8 mouse cellular contexts compared by ENCODE assay signal in genomic region chr16:18396201-18396600, GRCm38 (mm10). TPM values are rescaled to one million over a fixed set of nuclear protein-coding genes. Genes with fewer than 3 reads are reported as not detected.
DNase-seq lines count a peak whose midpoint lies in the region; ATAC-seq and TF ChIP-seq lines count a peak whose summit lies in the region.

No protein-coding gene starts in this region.

- H3K4me3 ChIP-seq in spleen, adult 2 months (ENCODE audit: extremely low read depth, insufficient read depth, insufficient read length) = no peak overlapping the region
- no peak overlapping the region for H3K4me3 ChIP-seq in embryonic facial prominence, embryonic 14.5 days (ENCODE audit: low read depth, low read length)
- H3K4me3 ChIP-seq in hindbrain, embryonic 10.5 days = peak overlapping the region; percentile 36; the same call in 1 of the 2 replicates
- no peak overlapping the region for H3K4me3 ChIP-seq in lung, embryonic 14.5 days (ENCODE audit: low read depth, low read length)

- no peak for TF ChIP-seq CTCF in spleen, adult 2 months (IDR thresholded peaks at IDR 0.05; ENCODE audit: extremely low read depth, insufficient read depth, insufficient read length, insufficient replicate concordance)
- no peak for TF ChIP-seq CTCF in lung, embryonic 14.5 days (IDR thresholded peaks at IDR 0.05; ENCODE audit: low read depth)

- H3K4me1 ChIP-seq in spleen, adult 2 months (ENCODE audit: control insufficient read depth, insufficient read depth, insufficient read length) = peaks cover 7% of the 10 kb centered on the region
- peaks cover 25% of the 10 kb centered on the region for H3K4me1 ChIP-seq in embryonic facial prominence, embryonic 14.5 days (ENCODE audit: control insufficient read depth, insufficient read depth, low read length)
- H3K4me1 ChIP-seq in hindbrain, embryonic 10.5 days (replicated peaks) = peaks cover 97% of the 10 kb centered on the region
- H3K4me1 ChIP-seq in lung, embryonic 14.5 days (ENCODE audit: insufficient read depth) = peaks cover 27% of the 10 kb centered on the region

- no peak for ATAC-seq in embryonic facial prominence, embryonic 14.5 days (ENCODE audit: low read depth)
- no peak for ATAC-seq in lung, embryonic 14.5 days (ENCODE audit: insufficient read depth)

- H3K9ac ChIP-seq in embryonic facial prominence, embryonic 14.5 days (ENCODE audit: low read depth, low read length) = no peak overlapping the region
- no peak overlapping the region for H3K9ac ChIP-seq in lung, embryonic 14.5 days

- H3K27ac ChIP-seq in spleen, adult 2 months (ENCODE audit: insufficient read depth, low read length) = peak overlapping the region; percentile 28; the same call in 1 of the 2 replicates
- H3K27ac ChIP-seq in embryonic facial prominence, embryonic 14.5 days (replicated peaks; ENCODE audit: low read depth, low read length) = no peak overlapping the region; the same call in 1 of the 2 replicates
- H3K27ac ChIP-seq in hindbrain, embryonic 10.5 days = peak overlapping the region; percentile 99
- peak overlapping the region; percentile 73; the same call in 1 of the 2 replicates for H3K27ac ChIP-seq in lung, embryonic 14.5 days (ENCODE audit: low read depth)

- H3K36me3 ChIP-seq in spleen, adult 2 months (ENCODE audit: control insufficient read depth, insufficient read depth, low read length) = peaks cover 6% of the 10 kb centered on the region
- peaks cover 25% of the 10 kb centered on the region for H3K36me3 ChIP-seq in embryonic facial prominence, embryonic 14.5 days (ENCODE audit: control insufficient read depth, insufficient read depth, low read length)
- H3K36me3 ChIP-seq in hindbrain, embryonic 10.5 days = peaks cover 54% of the 10 kb centered on the region
- peaks cover 41% of the 10 kb centered on the region for H3K36me3 ChIP-seq in lung, embryonic 14.5 days (ENCODE audit: insufficient read depth)

- WGBS in spleen, adult 2 months = 68% methylated on average over 2 of the region's 2 CpGs
- WGBS in embryonic facial prominence, embryonic 14.5 days = 73% methylated on average over 2 of the region's 2 CpGs
- 76% methylated on average over 2 of the region's 2 CpGs for WGBS in hindbrain, embryonic 10.5 days
- WGBS in lung, embryonic 14.5 days = 49% methylated on average over 2 of the region's 2 CpGs

- H3K27me3 ChIP-seq in spleen, adult 2 months (ENCODE audit: control insufficient read depth, insufficient read depth, low read length) = no peaks in the 10 kb centered on the region
- no peaks in the 10 kb centered on the region for H3K27me3 ChIP-seq in embryonic facial prominence, embryonic 14.5 days (replicated peaks; ENCODE audit: control insufficient read depth, insufficient read depth, low read length)
- H3K27me3 ChIP-seq in hindbrain, embryonic 10.5 days (ENCODE audit: insufficient read depth, poor library complexity, severe bottlenecking) = no peaks in the 10 kb centered on the region
- H3K27me3 ChIP-seq in lung, embryonic 14.5 days (ENCODE audit: insufficient read depth, low read length) = no peaks in the 10 kb centered on the region

- no peak for TF ChIP-seq POLR2A in spleen, adult 2 months (IDR thresholded peaks at IDR 0.05; ENCODE audit: low read depth, low read length)

- no peak for DNase-seq in spleen, adult 2 months (ENCODE audit: low read depth in 1 of 2, low spot score in 2 of 2)
- DNase-seq in spleen, postnatal 14 days (ENCODE audit: low spot score in 2 of 2) = no peak
- DNase-seq in embryonic facial prominence, embryonic 14.5 days (ENCODE audit: low spot score) = peak; percentile 53
- DNase-seq in hindbrain, embryonic 10.5 days (ENCODE audit: low spot score) = no peak
- DNase-seq in lung, embryonic 14.5 days = peak; percentile 44
- no peak for DNase-seq in thymus, postnatal 10 days (ENCODE audit: low spot score in 2 of 2)
- no peak for DNase-seq in right cerebral cortex, postnatal 25 days
- DNase-seq in spleen, adult 12 weeks (ENCODE audit: low spot score) = no peak

- no peaks in the 10 kb centered on the region for H3K9me3 ChIP-seq in embryonic facial prominence, embryonic 14.5 days (ENCODE audit: control insufficient read depth, low read length)
- H3K9me3 ChIP-seq in hindbrain, embryonic 10.5 days = no peaks in the 10 kb centered on the region
- no peaks in the 10 kb centered on the region for H3K9me3 ChIP-seq in lung, embryonic 14.5 days (ENCODE audit: low read depth, low read length)

- H3K4me2 ChIP-seq in embryonic facial prominence, embryonic 14.5 days (ENCODE audit: low read depth, low read length) = no peak overlapping the region
- H3K4me2 ChIP-seq in lung, embryonic 14.5 days = peak overlapping the region; percentile 26; the same call in 1 of the 2 replicates

RNA-seq across cellular contexts. Expression of gene Txnrd2, which starts 30.0 kb away (rescaled TPM):
- 22.3 and 29.0 TPM in 2 replicates for polyA plus RNA-seq in spleen, adult 2 months (2012; rRNA removed)
- 14.7 TPM in 2 replicates for polyA plus RNA-seq in embryonic facial prominence, embryonic 14.5 days (2014; fragmentation: Nextera tagmentation; extraction: Ambion mirVana)
- 30.5 and 34.7 TPM in 2 replicates for polyA plus RNA-seq in hindbrain, embryonic 10.5 days (2016; fragmentation: Nextera tagmentation; extraction: Ambion mirVana)
- polyA plus RNA-seq in lung, embryonic 14.5 days (2014; fragmentation: Nextera tagmentation; extraction: Ambion mirVana) = 18.7 and 21.5 TPM in 2 replicates

RNA-seq across cellular contexts. Expression of gene Comt, which starts 30.5 kb away (rescaled TPM):
- 64.7 and 87.1 TPM in 2 replicates for polyA plus RNA-seq in spleen, adult 2 months (2012; rRNA removed)
- 85.4 and 86.4 TPM in 2 replicates for polyA plus RNA-seq in embryonic facial prominence, embryonic 14.5 days (2014; fragmentation: Nextera tagmentation; extraction: Ambion mirVana)
- 62.5 and 67.9 TPM in 2 replicates for polyA plus RNA-seq in hindbrain, embryonic 10.5 days (2016; fragmentation: Nextera tagmentation; extraction: Ambion mirVana)
- polyA plus RNA-seq in lung, embryonic 14.5 days (2014; fragmentation: Nextera tagmentation; extraction: Ambion mirVana) = 89.4 and 97.0 TPM in 2 replicates

RNA-seq across cellular contexts. Expression of gene Arvcf, which starts 48.2 kb away (rescaled TPM):
- polyA plus RNA-seq in spleen, adult 2 months (2012; rRNA removed) = 55.9 and 57.1 TPM in 2 replicates
- polyA plus RNA-seq in embryonic facial prominence, embryonic 14.5 days (2014; fragmentation: Nextera tagmentation; extraction: Ambion mirVana) = 23.0 and 23.5 TPM in 2 replicates
- 99.5 and 115 TPM in 2 replicates for polyA plus RNA-seq in hindbrain, embryonic 10.5 days (2016; fragmentation: Nextera tagmentation; extraction: Ambion mirVana)
- 25.7 and 30.8 TPM in 2 replicates for polyA plus RNA-seq in lung, embryonic 14.5 days (2014; fragmentation: Nextera tagmentation; extraction: Ambion mirVana)

RNA-seq across cellular contexts. Expression of gene Tango2, which starts 48.3 kb away (rescaled TPM):
- 29.4 and 31.1 TPM in 2 replicates for polyA plus RNA-seq in spleen, adult 2 months (2012; rRNA removed)
- 28.2 and 30.6 TPM in 2 replicates for polyA plus RNA-seq in embryonic facial prominence, embryonic 14.5 days (2014; fragmentation: Nextera tagmentation; extraction: Ambion mirVana)
- polyA plus RNA-seq in hindbrain, embryonic 10.5 days (2016; fragmentation: Nextera tagmentation; extraction: Ambion mirVana) = 45.5 and 52.8 TPM in 2 replicates
- polyA plus RNA-seq in lung, embryonic 14.5 days (2014; fragmentation: Nextera tagmentation; extraction: Ambion mirVana) = 23.6 and 27.2 TPM in 2 replicates

Comparison
In these comparisons a context has a peak if more than half of its experiments do, and no peak if none do; other contexts are left out.
1. DNase-seq: peak in embryonic facial prominence, embryonic 14.5 days (single experiment) and lung, embryonic 14.5 days (single experiment); none in spleen, adult 2 months (0 of 2), spleen, postnatal 14 days (0 of 2), hindbrain, embryonic 10.5 days (single experiment), thymus, postnatal 10 days (0 of 2), right cerebral cortex, postnatal 25 days (single experiment) and spleen, adult 12 weeks (single experiment).